Mouse (Mus musculus): ENCODE results near the gene Naxd. TPM values are rescaled to one million over a fixed set of nuclear protein-coding genes. Genes with fewer than 3 reads are reported as not detected.

The Naxd gene
- total RNA-seq, 4 experiments from 2014 or later = 48.7 to 62.5 (median 56.0) TPM

DNA sequence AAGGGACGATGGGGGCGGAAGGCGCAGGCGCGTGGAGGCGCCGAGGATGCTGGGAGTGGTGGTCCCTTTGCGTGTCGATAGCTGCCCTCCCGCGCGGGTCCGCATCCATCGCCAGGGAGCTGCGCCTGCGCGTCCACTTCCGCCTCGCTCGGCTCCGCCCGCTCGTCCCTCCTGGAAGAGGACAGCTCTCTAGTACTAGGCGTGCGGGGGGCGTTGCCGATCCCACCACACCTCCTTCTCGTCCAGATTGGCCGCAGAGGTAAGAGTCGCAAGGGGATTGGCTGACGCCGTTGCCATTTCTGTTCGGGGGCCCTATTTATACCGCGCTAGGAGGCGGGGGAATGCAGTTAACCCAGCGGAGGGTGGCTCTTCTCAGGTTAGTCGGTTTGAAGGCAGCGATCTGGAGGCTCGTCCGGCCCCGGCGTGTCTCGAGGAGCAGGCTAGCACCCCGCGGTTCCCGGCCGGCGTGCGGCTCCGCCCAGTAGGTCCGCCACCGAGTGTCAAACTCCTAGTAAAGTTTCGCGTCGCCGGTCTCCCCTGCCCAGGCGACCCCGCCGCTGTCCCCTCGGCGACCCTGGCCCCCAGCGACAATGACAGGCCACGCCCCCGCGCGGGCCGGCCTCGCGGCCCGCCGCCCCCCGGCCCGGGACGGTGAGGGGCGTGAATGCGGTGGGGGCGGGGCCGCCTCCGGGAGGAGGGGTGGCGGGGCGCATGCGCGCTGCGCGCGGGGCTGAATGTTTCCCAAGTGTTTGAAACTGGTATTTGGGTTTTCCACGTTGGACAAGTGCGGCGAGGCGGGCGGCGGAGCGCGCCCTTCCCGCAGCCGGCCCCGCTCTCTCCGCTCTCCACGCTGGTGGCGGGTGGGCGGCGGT is 58.6 kb downstream of the Naxd start:
- peak; percentile 79 to 100 for DNase-seq (ENCODE audit: low spot score in 2 of 2)

DNA sequence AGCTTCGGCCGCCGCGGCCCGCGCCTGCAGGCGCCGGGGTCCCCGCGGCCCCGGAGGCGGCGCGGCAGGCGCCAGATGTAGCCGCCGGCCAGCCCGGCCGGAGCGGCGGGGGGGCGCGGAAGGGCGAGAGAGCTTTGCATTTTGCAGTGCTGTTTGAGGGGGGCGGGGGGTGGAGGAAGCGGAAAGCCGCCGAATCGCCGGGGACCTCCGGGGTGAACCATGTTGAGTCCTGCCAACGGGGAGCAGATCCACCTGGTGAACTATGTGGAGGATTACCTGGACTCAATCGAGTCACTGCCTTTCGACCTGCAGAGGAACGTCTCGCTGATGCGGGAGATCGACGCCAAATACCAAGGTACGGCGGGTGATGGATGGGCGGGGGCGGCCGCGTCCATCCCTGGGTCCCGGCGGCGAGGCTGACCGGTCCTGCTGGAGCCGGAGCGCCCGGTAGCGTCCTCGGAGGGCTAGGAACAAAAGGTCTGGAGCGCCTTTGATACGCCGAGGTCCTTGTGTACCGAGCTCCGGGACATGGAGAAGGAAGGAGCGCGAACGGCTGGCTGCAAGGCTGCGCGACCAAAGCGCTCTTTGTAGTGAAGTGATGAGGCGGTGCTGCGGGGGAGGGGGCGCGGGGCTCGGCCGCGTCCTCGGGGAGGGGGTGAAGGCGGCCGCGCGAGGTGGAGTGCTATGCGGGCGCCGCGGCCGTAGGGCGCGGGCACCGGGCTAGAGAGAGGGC is 59.6 kb downstream of the Naxd start:
- peak; percentile 37 to 39 for DNase-seq (ENCODE audit: low spot score in 2 of 2)

GRCm38 (mm10) chr8:11557424-11557767 is 60.1 kb downstream of the Naxd start:
- DNase-seq (ENCODE audit: low spot score in 2 of 2) = peak in 1 of 2 experiments; percentile 48

- DNase-seq (ENCODE audit: low spot score in 2 of 2) = peak; percentile 97
These were observed 60.7 kb downstream of the Naxd start for GRCm38 (mm10) chr8:11557768-11558629.

DNA sequence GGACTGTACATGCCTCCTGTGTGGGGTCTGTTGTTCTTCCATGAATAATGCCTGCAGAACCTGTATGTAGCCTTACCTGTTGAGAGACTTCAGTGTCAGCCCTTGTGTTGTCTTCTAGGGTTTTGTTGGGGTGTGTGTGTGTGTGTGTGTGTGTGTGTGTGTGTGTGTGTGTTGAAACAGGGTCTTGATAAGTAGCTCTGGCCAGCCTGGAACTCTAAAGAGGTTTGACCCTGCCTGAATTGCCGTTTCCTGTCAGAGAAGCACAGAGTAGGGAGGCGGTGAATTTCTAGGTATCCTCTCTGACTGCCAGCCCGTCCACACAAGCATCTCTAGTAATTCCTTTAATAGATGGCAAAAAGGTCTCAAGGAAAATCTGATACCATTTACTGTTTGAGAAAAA is 62.2 kb downstream of the Naxd start:
- no peak for DNase-seq (ENCODE audit: low spot score in 2 of 2)

- no peak for DNase-seq (ENCODE audit: low spot score in 2 of 2)
These were observed 62.9 kb downstream of the Naxd start for GRCm38 (mm10) chr8:11560220-11560619.

GRCm38 (mm10) chr8:11564236-11564635 is 66.9 kb downstream of the Naxd start:
- no peak for DNase-seq (ENCODE audit: low spot score in 2 of 2)

Other genes with a start within 250 kb of the Naxd start
- 10 to 100 TPM; 28.3 to 41.2 (median 29.8) TPM for gene Col4a2, start 184.7 kb upstream of the Naxd start, total RNA-seq (2022)
- 10 to 100 TPM; 24.5 to 35.0 (median 30.3) TPM for gene Col4a1, start 184.7 kb upstream of the Naxd start, total RNA-seq (2022)
- 1 to 10 TPM in 2 of 4 experiments, under 1 TPM in 2; 0.35 to 1.6 (median 0.78) TPM for gene Rab20, start 18.8 kb upstream of the Naxd start, total RNA-seq (2022)
- 10 to 100 TPM; 15.8 to 21.2 (median 18.4) TPM for gene Cars2, start 53.3 kb downstream of the Naxd start, total RNA-seq (2022)
- 10 to 100 TPM; 45.0 to 51.2 (median 48.0) TPM for gene Ing1, start 58.1 kb downstream of the Naxd start, total RNA-seq (2022)
- gene Ankrd10, start 138.3 kb downstream of the Naxd start, total RNA-seq (2022) = 10 to 100 TPM; 37.3 to 49.1 (median 43.7) TPM
- gene 1700016D06Rik, start 203.6 kb downstream of the Naxd start, total RNA-seq (2022) = not detected
- gene Arhgef7, start 230.2 kb downstream of the Naxd start, total RNA-seq (2022) = 100 to 1,000 TPM in 2 of 4 experiments, 10 to 100 TPM in 2; 98.8 to 109 (median 103) TPM